Mouse (Mus musculus) thymus, adult 2 months (tissue): ENCODE data around the gene Sspn. TPM values are rescaled to one million over a fixed set of nuclear protein-coding genes. Genes with fewer than 3 reads are reported as not detected.

Source experiments
- DNase-seq: peaks from one replicate; pipeline ENCODE4 v3.0.0; 2021
- H3K27ac ChIP-seq: fragments of 200-500 bp; 2 replicates; pipeline ENCODE4 v1.5.1; 2012; ENCODE audit warnings: low read length, control low read depth; ENCODE audit not compliant: control insufficient read depth, insufficient read depth
- H3K27me3 ChIP-seq: fragments of 200-500 bp; 2 replicates; pipeline ENCODE4 v1.6.1; 2012; ENCODE audit warnings: mild to moderate bottlenecking, low read length, moderate library complexity, mixed read lengths; ENCODE audit not compliant: control insufficient read depth, insufficient read depth
- H3K36me3 ChIP-seq: fragments of 200-500 bp; 2 replicates; pipeline ENCODE4 v1.6.1; 2012; ENCODE audit warnings: mild to moderate bottlenecking, low read length, moderate library complexity; ENCODE audit not compliant: control insufficient read depth, insufficient read depth
- H3K4me1 ChIP-seq: fragments of 200-500 bp; replicated peaks from 2 replicates; pipeline ENCODE4 v1.6.1; 2012; ENCODE audit warnings: low read length; ENCODE audit not compliant: control insufficient read depth, insufficient read depth
- H3K4me3 ChIP-seq: fragments of 200-500 bp; 2 replicates; pipeline ENCODE4 v1.5.1; 2012; ENCODE audit warnings: mild to moderate bottlenecking, low read length, control low read depth, moderate library complexity; ENCODE audit not compliant: control insufficient read depth, insufficient read depth
- CTCF ChIP-seq: fragments of 200-500 bp; IDR thresholded peaks from 2 replicates; pipeline ENCODE4 v1.5.1; 2012; ENCODE audit warnings: mild to moderate bottlenecking, control low read depth, low read length, moderate library complexity, borderline replicate concordance; ENCODE audit not compliant: control insufficient read depth, poor library complexity, insufficient read depth; ENCODE audit errors: extremely low read depth
- POLR2A ChIP-seq: fragments of 200-500 bp; IDR thresholded peaks from 2 replicates; pipeline ENCODE4 v1.6.1; 2012; ENCODE audit warnings: mild to moderate bottlenecking, low read length, control low read depth, moderate library complexity; ENCODE audit not compliant: control insufficient read depth, poor library complexity, insufficient read depth; ENCODE audit errors: extremely low read depth
- WGBS: fragments of 180-500 bp; shearing (Covaris S2); methylation state at CpG from one replicate; pipeline ENCODE4 v1.1.7; 2018; 5-methylcytosine and 5-hydroxymethylcytosine counted together
- polyA plus RNA-seq: library from polyadenylated mRNA; depleted of rRNA; stranded (reverse); fragments of >200 nt; gene quantifications from 2 replicates; pipeline ENCODE4 v1.2.3, GENCODE M21; 2012

The Sspn gene
- polyA plus RNA-seq, 1 experiment = 2.9 TPM

DNA sequence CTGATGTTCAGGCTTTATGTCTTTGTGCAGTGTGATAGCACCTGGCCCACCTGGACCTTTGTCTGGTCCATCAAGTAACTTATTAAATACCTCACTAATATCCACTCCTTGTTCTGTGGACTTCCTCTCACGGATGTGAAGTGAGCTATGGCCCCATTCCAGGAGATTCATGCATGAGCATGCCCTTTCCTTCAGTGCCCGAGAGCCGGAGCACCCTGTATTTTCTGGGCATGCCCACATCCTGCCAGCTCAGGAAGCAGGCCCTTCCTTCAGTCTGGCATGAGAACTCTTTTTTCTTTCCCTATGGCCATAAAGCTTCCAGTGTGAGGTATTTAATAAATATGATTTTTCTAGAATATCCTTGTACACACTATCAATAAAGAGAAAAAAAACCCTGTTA lies 21.2 kb downstream of the Sspn start:
- Histone ChIP-seq H3K4me1 (no peaks in the 10 kb centered on the region), H3K27me3 (no peaks in the 10 kb centered on the region)
- no peak for DNase-seq

DNA sequence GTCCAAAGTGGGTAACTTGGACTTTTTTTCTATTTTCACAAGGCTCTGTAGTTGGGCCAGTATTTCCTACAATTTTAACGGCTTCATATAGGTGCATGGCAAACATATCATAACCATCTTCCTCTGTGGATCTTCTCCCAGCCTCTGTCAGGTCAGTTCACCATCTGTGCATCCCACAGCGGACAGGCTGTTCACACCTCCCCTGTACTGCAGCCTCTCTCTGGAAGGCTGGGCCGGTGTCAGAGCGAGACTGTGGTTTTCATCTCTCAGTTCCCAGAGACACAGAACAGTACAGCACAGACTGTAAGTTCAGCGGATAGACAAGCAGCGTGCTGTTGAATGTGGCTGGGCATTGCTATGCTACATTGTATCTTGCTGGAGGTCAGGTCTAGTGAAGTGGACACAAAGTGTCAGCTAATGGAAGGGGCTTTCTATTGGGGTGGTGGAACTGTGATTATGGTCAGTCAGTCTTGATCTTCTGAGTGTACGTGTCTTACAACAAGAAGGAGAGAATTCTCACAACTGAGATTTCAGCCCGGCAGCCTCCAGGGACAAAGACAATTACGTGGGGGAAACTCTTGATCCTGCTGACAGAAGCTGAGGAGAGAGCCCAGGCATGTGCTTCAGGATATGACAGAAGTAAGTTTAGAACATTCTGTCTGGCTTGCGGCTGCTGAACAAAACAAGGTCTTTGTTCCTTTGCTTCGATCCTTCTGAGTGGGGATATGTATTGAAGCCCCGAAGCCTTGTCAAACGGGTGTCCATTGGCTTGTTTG lies 21.9 kb downstream of the Sspn start:
- Histone ChIP-seq H3K4me1 (peaks cover 6% of the 10 kb centered on the region), H3K27ac (no peak overlapping the region), H3K36me3 (no peaks in the 10 kb centered on the region), H3K27me3 (no peaks in the 10 kb centered on the region), H3K4me3 (no peak overlapping the region)
- no peak for DNase-seq
- WGBS = 86% methylated on average over 13 of the region's 13 CpGs
- TF ChIP-seq POLR2A (no peak), CTCF (no peak)

More for the DNA sequence above, 21.2 kb downstream of the Sspn start:
- no peaks in the 10 kb centered on the region for H3K36me3 ChIP-seq
- WGBS = 43% methylated on average over 3 of the region's 3 CpGs
- no peak overlapping the region for H3K27ac ChIP-seq
- no peak overlapping the region for H3K4me3 ChIP-seq
- TF ChIP-seq POLR2A = no peak
- no peak for TF ChIP-seq CTCF

DNA sequence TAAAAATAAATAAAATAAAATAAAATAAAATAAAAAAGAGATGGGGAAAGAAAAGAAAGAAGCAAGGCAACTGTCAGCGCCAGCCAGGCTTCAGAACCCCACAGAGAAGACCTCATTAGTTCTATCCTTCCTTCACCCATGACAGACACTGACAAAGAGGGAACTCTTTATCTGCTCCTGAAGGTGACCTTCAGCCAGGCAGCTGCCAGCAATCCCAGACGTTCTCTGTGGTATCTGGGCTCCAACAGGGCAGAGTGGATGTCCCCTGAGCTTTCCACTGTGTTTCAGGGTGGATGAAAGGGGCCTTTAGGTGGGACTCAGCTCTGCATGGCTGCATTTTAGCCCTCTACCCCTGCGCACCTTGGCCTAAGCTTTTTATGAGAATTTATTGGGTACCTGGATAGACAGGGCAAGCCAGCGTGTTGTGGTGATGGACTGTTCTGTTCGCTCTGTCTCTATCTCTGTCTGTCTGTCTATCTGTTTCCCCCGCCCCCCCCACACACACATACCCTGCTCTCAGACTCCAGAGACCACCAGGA lies 26.1 kb downstream of the Sspn start:
- no peak overlapping the region for H3K27ac ChIP-seq
- WGBS = 95% methylated on average over 6 of the region's 6 CpGs
- H3K4me1 ChIP-seq = peaks cover 17% of the 10 kb centered on the region
- no peak for DNase-seq
- H3K36me3 ChIP-seq = no peaks in the 10 kb centered on the region
- no peaks in the 10 kb centered on the region for H3K27me3 ChIP-seq
- TF ChIP-seq CTCF (no peak), POLR2A (no peak)
- H3K4me3 ChIP-seq = no peak overlapping the region

DNA sequence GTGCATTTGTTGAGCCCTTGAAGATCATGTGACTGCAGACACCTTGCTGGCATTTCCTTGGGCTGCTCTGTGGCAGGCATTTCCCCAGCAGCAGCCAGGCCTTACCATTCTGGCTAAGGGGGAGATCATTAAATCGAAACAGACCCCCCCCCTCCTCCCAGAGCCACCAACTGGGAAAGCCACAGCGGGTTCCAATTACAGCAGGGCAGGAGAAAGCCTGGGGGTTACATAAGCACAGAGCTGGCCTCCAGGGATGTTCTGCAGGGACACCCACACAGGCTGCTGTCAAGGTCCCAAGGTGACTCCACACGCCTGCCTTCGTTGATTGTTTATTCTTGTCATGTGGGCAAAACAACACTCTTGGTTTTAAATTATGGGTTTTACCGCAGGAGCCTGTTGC lies 26.6 kb downstream of the Sspn start:
- Histone ChIP-seq H3K27me3 (no peaks in the 10 kb centered on the region), H3K4me3 (no peak overlapping the region), H3K4me1 (peaks cover 17% of the 10 kb centered on the region), H3K27ac (no peak overlapping the region), H3K36me3 (no peaks in the 10 kb centered on the region)
- WGBS = 30% methylated on average over 5 of the region's 5 CpGs
- no peak for DNase-seq
- no peak for TF ChIP-seq POLR2A
- TF ChIP-seq CTCF = no peak

DNA sequence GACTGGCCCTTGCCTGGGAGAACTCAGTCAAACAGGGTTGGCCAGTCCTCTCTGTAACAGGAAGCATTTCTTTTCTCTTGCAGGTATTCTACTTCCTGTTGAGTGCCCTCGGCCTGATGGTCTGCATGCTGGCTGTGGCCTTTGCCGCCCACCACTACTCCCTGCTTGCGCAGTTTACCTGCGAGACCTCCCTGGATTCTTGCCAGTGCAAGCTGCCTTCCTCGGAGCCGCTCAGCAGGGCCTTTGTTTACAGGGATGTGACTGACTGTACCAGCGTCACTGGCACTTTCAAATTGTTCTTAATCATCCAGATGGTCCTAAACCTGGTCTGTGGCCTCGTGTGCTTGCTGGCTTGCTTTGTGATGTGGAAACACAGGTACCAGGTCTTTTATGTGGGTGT lies 29.6 kb downstream of the Sspn start:
- WGBS = 75% methylated on average over 8 of the region's 8 CpGs
- no peak for TF ChIP-seq POLR2A
- H3K36me3 ChIP-seq = no peaks in the 10 kb centered on the region
- H3K4me3 ChIP-seq = no peak overlapping the region
- no peaks in the 10 kb centered on the region for H3K27me3 ChIP-seq
- no peak for DNase-seq
- peaks cover 17% of the 10 kb centered on the region for H3K4me1 ChIP-seq
- H3K27ac ChIP-seq = no peak overlapping the region

DNA sequence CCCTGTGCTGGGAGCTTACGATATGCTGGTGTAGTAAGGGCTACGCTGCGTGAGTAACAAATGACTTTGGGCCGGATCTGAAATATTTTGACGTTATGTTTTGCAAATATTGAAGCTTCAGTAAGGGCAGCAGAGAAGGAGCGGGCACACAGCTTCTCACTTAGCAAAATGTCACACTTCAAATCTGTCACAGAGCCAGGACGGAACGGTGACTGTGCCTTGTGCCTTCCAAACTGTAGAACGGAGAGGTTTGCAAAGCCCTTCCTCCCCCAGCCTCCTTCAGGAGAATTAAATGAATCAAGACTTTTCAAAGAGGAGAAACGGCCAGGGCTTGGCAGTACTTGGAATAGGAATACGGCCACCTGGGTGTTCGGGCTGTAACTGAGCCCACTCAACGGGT lies 32.5 kb downstream of the Sspn start:
- Histone ChIP-seq H3K36me3 (no peaks in the 10 kb centered on the region), H3K4me1 (peaks cover 10% of the 10 kb centered on the region), H3K27ac (no peak overlapping the region), H3K27me3 (no peaks in the 10 kb centered on the region), H3K4me3 (no peak overlapping the region)
- no peak for TF ChIP-seq CTCF
- no peak for TF ChIP-seq POLR2A
- no peak for DNase-seq
- WGBS = 98% methylated on average over 13 of the region's 13 CpGs
